Mouse (Mus musculus) thymus, postnatal 0 days (tissue): ENCODE measurements around the gene Gm20908. TPM values are rescaled to one million over a fixed set of nuclear protein-coding genes. Genes with fewer than 3 reads are reported as not detected.
"Not testable (repeated sequence)": the region's sequence is repeated elsewhere in the genome, so short reads cannot be mapped to it uniquely, and the experiment has no call there.

Experiments
- DNase-seq: peaks from one replicate; pipeline ENCODE4 v3.0.0-alpha.2; 2015; ENCODE audit warnings: low spot score
- polyA plus RNA-seq: library from polyadenylated mRNA; unstranded; fragments of >200 nt; fragmentation: Nextera tagmentation; extraction: Ambion mirVana; gene quantifications from 2 replicates; pipeline ENCODE4 v1.2.1, GENCODE M21; 2015

The Gm20908 gene
- polyA plus RNA-seq = not detected in 2 replicates

DNA sequence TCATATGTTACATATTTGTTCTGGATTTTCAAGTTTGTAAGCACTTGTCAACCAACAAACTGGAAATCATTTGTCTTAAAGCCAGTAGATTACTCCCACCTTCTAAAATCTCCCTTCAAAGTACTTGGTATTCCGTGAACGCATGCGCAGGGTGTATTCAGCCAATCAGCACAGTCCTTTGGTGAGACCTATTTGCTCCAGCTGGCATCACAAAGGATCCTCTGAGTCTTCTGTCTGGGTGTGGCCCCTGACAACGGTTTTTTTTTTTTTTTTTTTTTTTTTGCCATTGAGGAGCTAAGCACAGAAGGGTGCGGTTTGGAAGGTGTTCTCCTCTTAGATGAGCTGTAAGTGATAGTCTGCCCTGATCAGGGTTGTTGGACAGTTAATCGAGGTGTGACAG lies at the start of gene Gm20908:
Gene Gm20908 (plus strand): TSS at position 301 of the 400 bp plus-strand sequence.
- not testable (repeated sequence) for DNase-seq
